12 mouse cellular contexts compared by ENCODE assay signal in the genomic region with DNA sequence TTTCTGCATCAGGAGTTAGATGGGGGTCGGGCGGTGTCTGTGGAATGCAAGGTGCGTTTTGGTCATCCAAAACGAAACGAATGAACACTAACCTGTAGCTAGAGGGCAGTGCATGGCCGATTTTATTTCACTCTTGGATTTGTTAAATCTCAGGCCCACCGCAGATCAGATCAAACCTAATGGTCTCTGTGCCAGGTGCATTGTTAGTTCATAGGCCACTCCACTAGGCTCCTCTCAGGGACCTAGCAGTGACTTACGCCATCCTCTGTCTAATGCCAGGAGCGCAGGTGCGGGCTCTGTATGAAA. TPM values are rescaled to one million over a fixed set of nuclear protein-coding genes. Genes with fewer than 3 reads are reported as not detected.
DNase-seq lines count a peak whose midpoint lies in the region; ATAC-seq and TF ChIP-seq lines count a peak whose summit lies in the region.
"Had no signal": no experiment of that assay in that cellular context is flagged by ENCODE, and none has a peak within 500 bp of the region (broad histone marks: within the 10 kb centered on the region; RNA-seq: fewer than 3 reads in every experiment).

No protein-coding gene starts in this region.

- 4% methylated on average over 10 of the region's 10 CpGs for WGBS in heart, embryonic 10.5 days
- 5% methylated on average over 10 of the region's 10 CpGs for WGBS in liver, postnatal 0 days (ENCODE audit: insufficient replicate concordance)
- WGBS in liver, embryonic 12.5 days (ENCODE audit: insufficient replicate concordance) = 9% methylated on average over 10 of the region's 10 CpGs
- 4% methylated on average over 10 of the region's 10 CpGs for WGBS in forebrain, embryonic 14.5 days
- WGBS in midbrain, embryonic 15.5 days = 10% methylated on average over 10 of the region's 10 CpGs

- H3K4me2 ChIP-seq in liver, postnatal 0 days (ENCODE audit: low read depth, low read length) = no peak overlapping the region
- H3K4me2 ChIP-seq in liver, embryonic 12.5 days = no peak overlapping the region
- H3K4me2 ChIP-seq in forebrain, embryonic 14.5 days (ENCODE audit: low read length) = peak overlapping the region; percentile 51
- peak overlapping the region; percentile 56 for H3K4me2 ChIP-seq in midbrain, embryonic 15.5 days

- no peak for DNase-seq in heart, embryonic 10.5 days (ENCODE audit: low spot score)
- DNase-seq in heart, postnatal 14 days = no peak
- DNase-seq in liver, postnatal 0 days = no peak
- no peak for DNase-seq in forebrain, embryonic 14.5 days (ENCODE audit: low spot score)
- no peak for DNase-seq in adrenal gland, postnatal 36 days
- DNase-seq: kidney, adult 9 months had no signal

- no peak overlapping the region for H3K27ac ChIP-seq in heart, embryonic 10.5 days
- H3K27ac ChIP-seq in liver, postnatal 0 days (ENCODE audit: low read depth) = no peak overlapping the region
- H3K27ac ChIP-seq in liver, embryonic 12.5 days = no peak overlapping the region
- no peak overlapping the region for H3K27ac ChIP-seq in forebrain, embryonic 14.5 days (ENCODE audit: low read depth, low read length)
- H3K27ac ChIP-seq in midbrain, embryonic 15.5 days = no peak overlapping the region

- no peaks in the 10 kb centered on the region for H3K36me3 ChIP-seq in heart, embryonic 10.5 days
- no peaks in the 10 kb centered on the region for H3K36me3 ChIP-seq in liver, postnatal 0 days (replicated peaks; ENCODE audit: insufficient read depth, low read length)
- no peaks in the 10 kb centered on the region for H3K36me3 ChIP-seq in liver, embryonic 12.5 days
- H3K36me3 ChIP-seq in forebrain, embryonic 14.5 days (ENCODE audit: control insufficient read depth, insufficient read depth, low read length) = no peaks in the 10 kb centered on the region
- no peaks in the 10 kb centered on the region for H3K36me3 ChIP-seq in midbrain, embryonic 15.5 days (replicated peaks)

- peaks cover 54% of the 10 kb centered on the region for H3K27me3 ChIP-seq in heart, embryonic 10.5 days (ENCODE audit: insufficient read depth, poor library complexity, severe bottlenecking)
- H3K27me3 ChIP-seq in liver, postnatal 0 days (ENCODE audit: insufficient read depth, low read length) = peaks cover 32% of the 10 kb centered on the region
- peaks cover 57% of the 10 kb centered on the region for H3K27me3 ChIP-seq in liver, embryonic 12.5 days (replicated peaks)
- H3K27me3 ChIP-seq in forebrain, embryonic 14.5 days (replicated peaks; ENCODE audit: control insufficient read depth, insufficient read depth, low read length) = peaks cover 25% of the 10 kb centered on the region
- peaks cover 27% of the 10 kb centered on the region for H3K27me3 ChIP-seq in midbrain, embryonic 15.5 days (replicated peaks)

- TF ChIP-seq CTCF in liver, postnatal 0 days (IDR thresholded peaks at IDR 0.05; ENCODE audit: low read depth) = peak; percentile 26

- 0 out of 2 replicates have a peak overlapping the region, but pooled peaks have one; percentile 29 for H3K4me3 ChIP-seq in heart, embryonic 10.5 days
- no peak overlapping the region for H3K4me3 ChIP-seq in liver, postnatal 0 days (ENCODE audit: low read depth, low read length)
- no peak overlapping the region for H3K4me3 ChIP-seq in liver, embryonic 12.5 days
- peak overlapping the region; percentile 26 for H3K4me3 ChIP-seq in forebrain, embryonic 14.5 days (ENCODE audit: low read depth, low read length)
- H3K4me3 ChIP-seq in midbrain, embryonic 15.5 days = peak overlapping the region; percentile 36

- ATAC-seq in liver, postnatal 0 days = no peak
- ATAC-seq in liver, embryonic 12.5 days = no peak
- peak; percentile 26; the same call in 1 of the 2 replicates for ATAC-seq in forebrain, embryonic 14.5 days
- ATAC-seq in midbrain, embryonic 15.5 days (replicated peaks) = peak; percentile 31; the same call in 1 of the 2 replicates
- no peak for ATAC-seq in megakaryocyte progenitor cell, adult 5-6 weeks (replicated peaks; ENCODE audit: poor library complexity)

- no peak for TF ChIP-seq EP300 in liver, postnatal 0 days (IDR thresholded peaks at IDR 0.05; ENCODE audit: low read depth)

- H3K9me3 ChIP-seq in heart, embryonic 10.5 days = no peaks in the 10 kb centered on the region
- no peaks in the 10 kb centered on the region for H3K9me3 ChIP-seq in liver, postnatal 0 days (ENCODE audit: low read length)
- H3K9me3 ChIP-seq in liver, embryonic 12.5 days (replicated peaks) = no peaks in the 10 kb centered on the region
- H3K9me3 ChIP-seq in forebrain, embryonic 14.5 days (replicated peaks; ENCODE audit: control insufficient read depth, low read length) = no peaks in the 10 kb centered on the region
- H3K9me3 ChIP-seq in midbrain, embryonic 15.5 days = no peaks in the 10 kb centered on the region

- H3K9ac ChIP-seq in liver, postnatal 0 days (replicated peaks) = no peak overlapping the region
- H3K9ac ChIP-seq in liver, embryonic 12.5 days = no peak overlapping the region
- H3K9ac ChIP-seq in forebrain, embryonic 14.5 days (ENCODE audit: low read length) = no peak overlapping the region; the same call in 1 of the 2 replicates
- H3K9ac ChIP-seq in midbrain, embryonic 15.5 days = peak overlapping the region; percentile 33; the same call in 1 of the 2 replicates

- H3K4me1 ChIP-seq in heart, embryonic 10.5 days = peaks cover 12% of the 10 kb centered on the region
- no peaks in the 10 kb centered on the region for H3K4me1 ChIP-seq in liver, postnatal 0 days (ENCODE audit: insufficient read depth)
- H3K4me1 ChIP-seq in liver, embryonic 12.5 days = no peaks in the 10 kb centered on the region
- peaks cover 5% of the 10 kb centered on the region for H3K4me1 ChIP-seq in forebrain, embryonic 14.5 days (ENCODE audit: control insufficient read depth, insufficient read depth, low read length)
- H3K4me1 ChIP-seq in midbrain, embryonic 15.5 days = peaks cover 8% of the 10 kb centered on the region

- intact Hi-C loops in heart, postnatal 14 days (cut with DNase I) = loop anchor here (5.0 kb wide), 1 partner anchor 73 kb away; no protein-coding TSS in a partner anchor

RNA-seq across cellular contexts. Expression of a gene that starts 34.0 kb away (rescaled TPM):
- polyA plus RNA-seq in heart, embryonic 10.5 days (2016; fragmentation: Nextera tagmentation; extraction: Ambion mirVana) = 0.14 and 0.52 TPM in 2 replicates
- under 1 TPM; 0.26 to 0.27 TPM for total RNA-seq in heart, postnatal 14 days (2021)
- polyA plus RNA-seq in liver, postnatal 0 days (2015; fragmentation: Nextera tagmentation; extraction: Ambion mirVana) = not detected in 2 replicates
- polyA plus RNA-seq in liver, embryonic 12.5 days (2016; fragmentation: Nextera tagmentation; extraction: Ambion mirVana) = 0.08 and 0.15 TPM in 2 replicates
- 0.35 and 0.51 TPM in 2 replicates for polyA plus RNA-seq in forebrain, embryonic 14.5 days (2014; fragmentation: Nextera tagmentation; extraction: Ambion mirVana)
- 0.64 and 0.97 TPM in 2 replicates for polyA plus RNA-seq in midbrain, embryonic 15.5 days (2015; fragmentation: Nextera tagmentation; extraction: Ambion mirVana)
- total RNA-seq in megakaryocyte progenitor cell, adult 5-6 weeks (2015) = not detected in 2 replicates
- not detected in 2 replicates for total RNA-seq in megakaryocyte progenitor cell, adult 5-6 weeks (2017)
- total RNA-seq in adrenal gland, postnatal 36 days (2021) = not detected
- total RNA-seq: common myeloid progenitor, adult 5-6 weeks had no signal

RNA-seq across cellular contexts. Expression of a gene that starts 44.5 kb away (rescaled TPM):
- polyA plus RNA-seq in heart, embryonic 10.5 days (2016; fragmentation: Nextera tagmentation; extraction: Ambion mirVana) = 0.29 TPM in 1 of 2 replicates, not detected in the other
- not detected for total RNA-seq in heart, postnatal 14 days (2021)
- polyA plus RNA-seq in liver, postnatal 0 days (2015; fragmentation: Nextera tagmentation; extraction: Ambion mirVana) = not detected in 2 replicates
- not detected in 2 replicates for polyA plus RNA-seq in liver, embryonic 12.5 days (2016; fragmentation: Nextera tagmentation; extraction: Ambion mirVana)
- polyA plus RNA-seq in forebrain, embryonic 14.5 days (2014; fragmentation: Nextera tagmentation; extraction: Ambion mirVana) = 0.67 and 0.83 TPM in 2 replicates
- polyA plus RNA-seq in midbrain, embryonic 15.5 days (2015; fragmentation: Nextera tagmentation; extraction: Ambion mirVana) = 0.56 and 0.61 TPM in 2 replicates
- total RNA-seq in megakaryocyte progenitor cell, adult 5-6 weeks (2015) = not detected in 2 replicates
- total RNA-seq in megakaryocyte progenitor cell, adult 5-6 weeks (2017) = not detected in 2 replicates
- total RNA-seq in adrenal gland, postnatal 36 days (2021) = not detected
- total RNA-seq: adrenal gland, postnatal 4 days; common myeloid progenitor, adult 5-6 weeks; left cerebral cortex, postnatal 25 days had no signal

RNA-seq across cellular contexts. Expression of a gene that starts 52.5 kb away (rescaled TPM):
- 0.07 and 0.11 TPM in 2 replicates for polyA plus RNA-seq in heart, embryonic 10.5 days (2016; fragmentation: Nextera tagmentation; extraction: Ambion mirVana)
- under 1 TPM; 0.24 to 0.69 TPM for total RNA-seq in heart, postnatal 14 days (2021)
- polyA plus RNA-seq in liver, postnatal 0 days (2015; fragmentation: Nextera tagmentation; extraction: Ambion mirVana) = 0.05 TPM in 1 of 2 replicates, not detected in the other
- 0.04 and 0.12 TPM in 2 replicates for polyA plus RNA-seq in liver, embryonic 12.5 days (2016; fragmentation: Nextera tagmentation; extraction: Ambion mirVana)
- 9.7 and 10.8 TPM in 2 replicates for polyA plus RNA-seq in forebrain, embryonic 14.5 days (2014; fragmentation: Nextera tagmentation; extraction: Ambion mirVana)
- polyA plus RNA-seq in midbrain, embryonic 15.5 days (2015; fragmentation: Nextera tagmentation; extraction: Ambion mirVana) = 19.1 and 19.9 TPM in 2 replicates
- total RNA-seq in megakaryocyte progenitor cell, adult 5-6 weeks (2015) = 0.12 and 0.22 TPM in 2 replicates
- not detected in 2 replicates for total RNA-seq in megakaryocyte progenitor cell, adult 5-6 weeks (2017)
- total RNA-seq in adrenal gland, postnatal 36 days (2021) = under 1 TPM; 0.30 to 0.83 TPM

Comparison
In these comparisons a context has a peak if more than half of its experiments do, and no peak if none do; other contexts are left out.
1. H3K4me3 ChIP-seq: peak in heart, embryonic 10.5 days (single experiment), forebrain, embryonic 14.5 days (single experiment) and midbrain, embryonic 15.5 days (single experiment); none in liver, postnatal 0 days (single experiment) and liver, embryonic 12.5 days (single experiment).
2. ATAC-seq: peak in forebrain, embryonic 14.5 days (single experiment) and midbrain, embryonic 15.5 days (single experiment); none in liver, postnatal 0 days (single experiment), liver, embryonic 12.5 days (single experiment) and megakaryocyte progenitor cell, adult 5-6 weeks (single experiment).
3. H3K4me2 ChIP-seq: peak in forebrain, embryonic 14.5 days (single experiment) and midbrain, embryonic 15.5 days (single experiment); none in liver, postnatal 0 days (single experiment) and liver, embryonic 12.5 days (single experiment).